Mouse (Mus musculus): ENCODE results near the gene Ankrd10.

- no peak for TF ChIP-seq EP300 (IDR thresholded peaks at IDR 0.05; ENCODE audit: low read depth in 1 of 2, low read length in 2 of 2)
- TF ChIP-seq TAL1 (IDR thresholded peaks at IDR 0.05; ENCODE audit: low read length), result no peak
- no peak for TF ChIP-seq USF2 (IDR thresholded peaks at IDR 0.05; ENCODE audit: borderline replicate concordance in 1 of 2, insufficient read depth in 1 of 2, low read depth in 1 of 2, low read length in 2 of 2)
- TF ChIP-seq UBTF (IDR thresholded peaks at IDR 0.05; ENCODE audit: borderline replicate concordance, insufficient read depth, low read depth, low read length), result no peak
- no peak for TF ChIP-seq USF1 (IDR thresholded peaks at IDR 0.05; ENCODE audit: low read depth, low read length)
- no peak for TF ChIP-seq POLR2A (IDR thresholded peaks at IDR 0.05; ENCODE audit: control insufficient read depth in 1 of 2, insufficient read depth in 1 of 2, low read depth in 1 of 2, low read length in 2 of 2, poor library complexity in 1 of 2)
- no peak for TF ChIP-seq MXI1 (IDR thresholded peaks at IDR 0.05; ENCODE audit: low read depth, low read length)
- no peak for TF ChIP-seq ZKSCAN1 (IDR thresholded peaks at IDR 0.05; ENCODE audit: low read depth, low read length)
- no peak for TF ChIP-seq KAT2A (conservative IDR thresholded peaks at IDR 0.05; ENCODE audit: low read depth, low read length)
- TF ChIP-seq NRF1 (IDR thresholded peaks at IDR 0.05; ENCODE audit: insufficient read depth, low read depth, low read length, poor library complexity, severe bottlenecking), result no peak
- TF ChIP-seq BHLHE40 (IDR thresholded peaks at IDR 0.05; ENCODE audit: borderline replicate concordance, low read depth, low read length), result no peak
- TF ChIP-seq CTCF (IDR thresholded peaks at IDR 0.05 in 2 of 3, conservative IDR thresholded peaks at IDR 0.05 in 1 of 3; ENCODE audit: control insufficient read depth in 1 of 3, insufficient read depth in 1 of 3, low read depth in 2 of 3, low read length in 3 of 3, poor library complexity in 1 of 3, severe bottlenecking in 1 of 3), result peak; percentile 68 to 76 (median 69)
- TF ChIP-seq MAFK (IDR thresholded peaks at IDR 0.05; ENCODE audit: borderline replicate concordance, low read depth, low read length), result no peak
- no peak for TF ChIP-seq MAZ (IDR thresholded peaks at IDR 0.05; ENCODE audit: low read depth, low read length)
These were observed 19.3 kb downstream of the Ankrd10 start for GRCm38 (mm10) chr8:11616294-11616693.
